Mouse (Mus musculus) kidney, postnatal 25 days (tissue): ENCODE measurements around the gene Asb18.

Experiments used
- DNase-seq, 2 experiments: peaks; one replicate each; pipeline ENCODE4 v3.0.0; 2021; ENCODE audit warnings: mixed read lengths in 2 of 2

The Asb18 gene

GRCm38 (mm10) chr1:89932021-89932423, 82.4 kb downstream of the Asb18 start:
- no peak for DNase-seq

GRCm38 (mm10) chr1:89931120-89931519, 83.3 kb downstream of the Asb18 start, which contains the start of gene Gbx2:
Gene Gbx2, minus strand, starts transcription at chr1:89931179.
- peak; percentile 69 to 76 for DNase-seq

GRCm38 (mm10) chr1:89930551-89930950, 83.9 kb downstream of the Asb18 start:
- DNase-seq = no peak

GRCm38 (mm10) chr1:89929721-89930505, 84.6 kb downstream of the Asb18 start:
- peak in 1 of 2 experiments; percentile 19 for DNase-seq

- no peak for DNase-seq
Measured at GRCm38 (mm10) chr1:89929181-89929580, 85.3 kb downstream of the Asb18 start.

- no peak for DNase-seq
Measured at GRCm38 (mm10) chr1:89928676-89929075, 85.8 kb downstream of the Asb18 start.

GRCm38 (mm10) chr1:89927061-89927661, 87.3 kb downstream of the Asb18 start:
- DNase-seq = no peak

- DNase-seq = no peak
Measured at GRCm38 (mm10) chr1:89926583-89927060, 87.8 kb downstream of the Asb18 start.

- DNase-seq = no peak
Measured at GRCm38 (mm10) chr1:89925501-89926190, 88.8 kb downstream of the Asb18 start.

GRCm38 (mm10) chr1:89923642-89924020, 90.8 kb downstream of the Asb18 start:
- peak in 1 of 2 experiments; percentile 28 for DNase-seq

GRCm38 (mm10) chr1:89922883-89923641, 91.4 kb downstream of the Asb18 start:
- peak in 1 of 2 experiments; percentile 26 for DNase-seq

- peak in 1 of 2 experiments; percentile 6 for DNase-seq
Measured at GRCm38 (mm10) chr1:89922282-89922681, 92.2 kb downstream of the Asb18 start.

GRCm38 (mm10) chr1:89921806-89922205, 92.7 kb downstream of the Asb18 start:
- peak in 1 of 2 experiments; percentile 21 for DNase-seq

GRCm38 (mm10) chr1:89919206-89919605, 95.3 kb downstream of the Asb18 start:
- DNase-seq = peak in 1 of 2 experiments; percentile 40

GRCm38 (mm10) chr1:89918111-89918510, 96.4 kb downstream of the Asb18 start:
- peak in 1 of 2 experiments; percentile 6 for DNase-seq

- DNase-seq = no peak
Measured at GRCm38 (mm10) chr1:89913611-89914010, 100.9 kb downstream of the Asb18 start.

- no peak for DNase-seq
Measured at GRCm38 (mm10) chr1:89912392-89912791, 102.1 kb downstream of the Asb18 start.

- DNase-seq = no peak
Measured at GRCm38 (mm10) chr1:89909796-89910195, 104.7 kb downstream of the Asb18 start.

- DNase-seq = no peak
Measured at GRCm38 (mm10) chr1:89902641-89903040, 111.8 kb downstream of the Asb18 start.

- no peak for DNase-seq
Measured at GRCm38 (mm10) chr1:89902236-89902635, 112.2 kb downstream of the Asb18 start.

- DNase-seq = no peak
Measured at GRCm38 (mm10) chr1:89901381-89901780, 113.1 kb downstream of the Asb18 start.
